Mouse (Mus musculus): ENCODE data around the gene Ptpn21. TPM values are rescaled to one million over a fixed set of nuclear protein-coding genes. Genes with fewer than 3 reads are reported as not detected.
A peak's percentile ranks its signal among the peaks of the same experiment; 100 is the strongest.

Ptpn21 gene
- total RNA-seq (2021): 10 to 100 TPM; 16.9 to 21.0 TPM
- long read RNA-seq, experiment 1, partial matches to known transcripts: 7 of 9 reads
- long read RNA-seq, experiment 1, other reads (novel, unspliced or antisense): 0 of 9 reads
- long read RNA-seq, experiment 2, partial matches to known transcripts: 9 of 10 reads
- long read RNA-seq, experiment 2, other reads (novel, unspliced or antisense): 1 of 10 reads

- peak; percentile 77 for DNase-seq (ENCODE audit: low spot score in 2 of 2)
Measured at GRCm38 (mm10) chr12:98736951-98737800, at the start of gene Ptpn21. Ptpn21 (minus strand) TSS chr12:98737405.

- no peak for DNase-seq (ENCODE audit: low spot score in 2 of 2)
Measured at GRCm38 (mm10) chr12:98784251-98784650, 47.0 kb upstream of the Ptpn21 start.

- DNase-seq (ENCODE audit: low spot score in 2 of 2): no peak
Measured at GRCm38 (mm10) chr12:98779148-98779547, 41.9 kb upstream of the Ptpn21 start.

GRCm38 (mm10) chr12:98777509-98777908 lies 40.3 kb upstream of the Ptpn21 start:
- DNase-seq (ENCODE audit: low spot score in 2 of 2): no peak

- DNase-seq (ENCODE audit: low spot score in 2 of 2): no peak
Measured at GRCm38 (mm10) chr12:98766241-98766640, 29.0 kb upstream of the Ptpn21 start.

- no peak for DNase-seq (ENCODE audit: low spot score in 2 of 2)
Measured at GRCm38 (mm10) chr12:98759700-98760099, 22.5 kb upstream of the Ptpn21 start.

- no peak for DNase-seq (ENCODE audit: low spot score in 2 of 2)
Measured at GRCm38 (mm10) chr12:98757636-98758035, 20.4 kb upstream of the Ptpn21 start.

GRCm38 (mm10) chr12:98747380-98747753 lies 10.2 kb upstream of the Ptpn21 start:
- no peak for DNase-seq (ENCODE audit: low spot score in 2 of 2)

- peak; percentile 93 to 95 for DNase-seq (ENCODE audit: low spot score in 2 of 2)
Measured at GRCm38 (mm10) chr12:98746746-98747379, 9.7 kb upstream of the Ptpn21 start, which contains the start of gene Zc3h14. Zc3h14 (plus strand) TSS chr12:98746964.

GRCm38 (mm10) chr12:98746131-98746530 lies 8.9 kb upstream of the Ptpn21 start:
- DNase-seq (ENCODE audit: low spot score in 2 of 2): peak; percentile 40 to 46

GRCm38 (mm10) chr12:98745626-98746025 lies 8.4 kb upstream of the Ptpn21 start:
- DNase-seq (ENCODE audit: low spot score in 2 of 2): no peak

GRCm38 (mm10) chr12:98741011-98741501 lies 3.9 kb upstream of the Ptpn21 start:
- DNase-seq (ENCODE audit: low spot score in 2 of 2): no peak

GRCm38 (mm10) chr12:98737801-98738350 lies 671 bp upstream of the Ptpn21 start:
- no peak for DNase-seq (ENCODE audit: low spot score in 2 of 2)

GRCm38 (mm10) chr12:98734880-98735801 lies 2.1 kb downstream of the Ptpn21 start:
- no peak for DNase-seq (ENCODE audit: low spot score in 2 of 2)

- DNase-seq (ENCODE audit: low spot score in 2 of 2): peak; percentile 88 to 89
Measured at GRCm38 (mm10) chr12:98734246-98734879, 2.8 kb downstream of the Ptpn21 start.

GRCm38 (mm10) chr12:98733776-98734175 lies 3.4 kb downstream of the Ptpn21 start:
- no peak for DNase-seq (ENCODE audit: low spot score in 2 of 2)

GRCm38 (mm10) chr12:98733165-98733564 lies 4.0 kb downstream of the Ptpn21 start:
- DNase-seq (ENCODE audit: low spot score in 2 of 2): no peak

GRCm38 (mm10) chr12:98730682-98731081 lies 6.5 kb downstream of the Ptpn21 start:
- DNase-seq (ENCODE audit: low spot score in 2 of 2): no peak

GRCm38 (mm10) chr12:98727186-98727585 lies 10.0 kb downstream of the Ptpn21 start:
- no peak for DNase-seq (ENCODE audit: low spot score in 2 of 2)

- DNase-seq (ENCODE audit: low spot score in 2 of 2): no peak
Measured at GRCm38 (mm10) chr12:98726078-98726477, 11.1 kb downstream of the Ptpn21 start.

Data from adrenal gland, adult 18-20 months (tissue).